Mouse (Mus musculus) hindbrain, embryonic 10.5 days (tissue): ENCODE data around the gene Ifnar2. TPM values are rescaled to one million over a fixed set of nuclear protein-coding genes. Genes with fewer than 3 reads are reported as not detected.
A peak's percentile ranks its signal among the peaks of the same experiment; 100 is the strongest.

Source experiments
- DNase-seq: peaks from one replicate; pipeline ENCODE4 v3.0.0-alpha.2; 2017; ENCODE audit warnings: low spot score
- H3K27ac ChIP-seq: fragments of 300-500 bp; sonication (generic); 2 replicates; pipeline ENCODE4 v1.5.1; 2016; ENCODE audit warnings: mild to moderate bottlenecking, moderate library complexity
- H3K27me3 ChIP-seq: fragments of 300-500 bp; sonication (generic); 2 replicates; pipeline ENCODE4 v1.6.1; 2016; ENCODE audit warnings: mild to moderate bottlenecking; ENCODE audit not compliant: poor library complexity, insufficient read depth, severe bottlenecking
- H3K36me3 ChIP-seq: fragments of 300-500 bp; sonication (generic); 2 replicates; pipeline ENCODE4 v1.6.1; 2016; ENCODE audit warnings: mild to moderate bottlenecking, moderate library complexity
- H3K4me1 ChIP-seq: fragments of 300-500 bp; sonication (generic); replicated peaks from 2 replicates; pipeline ENCODE4 v1.6.1; 2016; ENCODE audit warnings: mild to moderate bottlenecking
- H3K4me3 ChIP-seq: fragments of 300-500 bp; sonication (generic); 2 replicates; pipeline ENCODE4 v1.5.1; 2016; ENCODE audit warnings: mild to moderate bottlenecking, moderate library complexity
- H3K9me3 ChIP-seq: fragments of 300-500 bp; sonication (generic); 2 replicates; pipeline ENCODE4 v1.6.1; 2016; ENCODE audit warnings: mild to moderate bottlenecking, moderate library complexity
- WGBS: fragments of 180-500 bp; shearing (Covaris S2); methylation state at CpG from one replicate; pipeline ENCODE4 v1.1.7; 2016; 5-methylcytosine and 5-hydroxymethylcytosine counted together
- polyA plus RNA-seq: library from polyadenylated mRNA; unstranded; fragments of >200 nt; fragmentation: Nextera tagmentation; extraction: Ambion mirVana; gene quantifications from 2 replicates; pipeline ENCODE4 v1.2.1, GENCODE M21; 2016

Gene Ifnar2
- polyA plus RNA-seq, 1 experiment from 2014 or later: 29.3 TPM

- DNase-seq: no peak
- 77% methylated on average over 12 of the region's 12 CpGs for WGBS
- Histone ChIP-seq H3K4me1 (peaks cover 10% of the 10 kb centered on the region; the same call in 1 of the 2 replicates), H3K36me3 (no peaks in the 10 kb centered on the region), H3K9me3 (no peaks in the 10 kb centered on the region), H3K27me3 (peaks cover 2% of the 10 kb centered on the region; the same call in 1 of the 2 replicates), H3K4me3 (no peak overlapping the region), H3K27ac (no peak overlapping the region)
Observed at GRCm38 (mm10) chr16:91362616-91363272, 9.8 kb upstream of the Ifnar2 start.

DNA sequence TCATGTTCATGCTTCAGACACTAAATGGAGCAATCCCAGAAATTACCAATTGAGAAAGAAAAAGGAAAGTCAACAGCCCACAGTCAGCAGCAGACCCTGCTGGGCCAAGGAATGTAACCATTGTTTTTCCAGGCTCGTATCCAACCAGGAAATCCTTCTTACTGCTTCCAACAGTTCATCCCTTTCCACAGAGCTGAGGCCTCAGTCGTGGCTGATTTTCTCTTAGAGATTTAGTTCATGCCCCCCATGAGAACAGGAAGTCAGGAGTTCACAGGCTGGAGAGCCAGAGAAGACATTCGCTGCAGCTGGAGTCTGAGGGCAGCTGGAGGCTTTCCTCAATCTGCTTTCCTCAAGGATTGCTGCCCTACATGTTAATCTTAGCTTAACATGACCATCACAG is 9.1 kb upstream of the Ifnar2 start:
- no peak for DNase-seq
- H3K27ac ChIP-seq: no peak overlapping the region
- no peaks in the 10 kb centered on the region for H3K9me3 ChIP-seq
- H3K36me3 ChIP-seq: no peaks in the 10 kb centered on the region
- peaks cover 10% of the 10 kb centered on the region; the same call in 1 of the 2 replicates for H3K4me1 ChIP-seq
- WGBS: 36% methylated on average over 3 of the region's 3 CpGs
- no peak overlapping the region for H3K4me3 ChIP-seq
- H3K27me3 ChIP-seq: no peaks in the 10 kb centered on the region

GRCm38 (mm10) chr16:91366567-91366966 is 6.0 kb upstream of the Ifnar2 start:
- no peak overlapping the region for H3K4me3 ChIP-seq
- no peak overlapping the region for H3K27ac ChIP-seq
- H3K36me3 ChIP-seq: no peaks in the 10 kb centered on the region
- H3K4me1 ChIP-seq: peaks cover 10% of the 10 kb centered on the region; the same call in 1 of the 2 replicates
- H3K9me3 ChIP-seq: no peaks in the 10 kb centered on the region
- no peaks in the 10 kb centered on the region for H3K27me3 ChIP-seq
- no peak for DNase-seq

- H3K4me1 ChIP-seq: peaks cover 9% of the 10 kb centered on the region; the same call in 1 of the 2 replicates
- no peaks in the 10 kb centered on the region for H3K9me3 ChIP-seq
- H3K27ac ChIP-seq: no peak overlapping the region
- no peak for DNase-seq
- H3K4me3 ChIP-seq: no peak overlapping the region
- WGBS: 93% methylated on average over 2 of the region's 2 CpGs
- no peaks in the 10 kb centered on the region for H3K27me3 ChIP-seq
- no peaks in the 10 kb centered on the region for H3K36me3 ChIP-seq
Observed at GRCm38 (mm10) chr16:91367066-91367465, 5.5 kb upstream of the Ifnar2 start.

DNA sequence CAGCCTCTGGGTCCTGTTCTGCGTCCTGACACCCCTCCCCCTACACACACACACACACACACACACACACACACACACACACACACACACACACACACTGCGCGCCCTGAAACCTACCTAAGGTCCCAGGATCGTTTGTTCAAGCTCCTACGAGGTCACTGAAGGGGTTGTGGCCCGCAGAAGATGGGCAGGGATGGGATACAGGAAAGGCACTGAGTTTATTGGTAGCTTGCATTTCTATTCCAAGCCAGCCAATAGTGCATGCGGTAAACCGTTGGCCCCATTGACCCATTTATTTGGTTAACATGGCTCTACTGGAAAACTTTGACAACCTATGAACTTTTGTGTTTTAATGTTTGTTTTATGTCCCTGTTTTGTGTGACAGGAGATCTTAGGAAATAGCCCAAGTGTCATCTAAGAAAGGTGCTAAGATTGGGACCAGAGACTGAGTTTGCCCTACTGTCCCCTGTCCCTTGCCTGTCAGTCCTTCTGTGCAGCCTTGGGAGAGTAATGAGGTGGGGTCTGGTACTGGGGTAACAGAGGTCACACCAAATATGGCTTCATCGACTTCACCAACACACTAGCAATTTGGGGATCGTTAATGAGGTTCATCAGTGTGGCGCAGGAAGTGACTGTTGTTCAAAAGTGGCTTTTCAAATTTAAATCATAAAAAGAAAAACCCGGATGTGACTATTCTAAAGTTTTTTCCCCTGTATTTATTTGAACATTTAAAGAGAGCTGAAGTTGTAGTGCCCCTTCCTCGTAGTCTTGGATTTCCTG is 1.1 kb downstream of the Ifnar2 start:
- no peaks in the 10 kb centered on the region for H3K9me3 ChIP-seq
- H3K4me1 ChIP-seq: peaks cover 19% of the 10 kb centered on the region
- DNase-seq: no peak
- H3K27ac ChIP-seq: peak overlapping the region; percentile 98
- peaks cover 19% of the 10 kb centered on the region; the same call in 1 of the 2 replicates for H3K36me3 ChIP-seq
- peak overlapping the region; percentile 91 for H3K4me3 ChIP-seq
- WGBS: 43% methylated on average over 13 of the region's 13 CpGs
- H3K27me3 ChIP-seq: no peaks in the 10 kb centered on the region

GRCm38 (mm10) chr16:91374253-91374634 is 1.7 kb downstream of the Ifnar2 start:
- no peak for DNase-seq
- Histone ChIP-seq H3K9me3 (no peaks in the 10 kb centered on the region), H3K4me3 (peak overlapping the region; percentile 91; the same call in 1 of the 2 replicates), H3K4me1 (peaks cover 25% of the 10 kb centered on the region), H3K36me3 (peaks cover 19% of the 10 kb centered on the region; the same call in 1 of the 2 replicates), H3K27ac (no peak overlapping the region), H3K27me3 (no peaks in the 10 kb centered on the region)
- 94% methylated on average over 3 of the region's 3 CpGs for WGBS

GRCm38 (mm10) chr16:91376701-91377100 is 4.1 kb downstream of the Ifnar2 start:
- H3K4me3 ChIP-seq: no peak overlapping the region
- peaks cover 19% of the 10 kb centered on the region for H3K36me3 ChIP-seq
- peaks cover 27% of the 10 kb centered on the region for H3K4me1 ChIP-seq
- H3K9me3 ChIP-seq: no peaks in the 10 kb centered on the region
- no peaks in the 10 kb centered on the region for H3K27me3 ChIP-seq
- DNase-seq: no peak
- WGBS: 96% methylated on average over 10 of the region's 10 CpGs
- no peak overlapping the region for H3K27ac ChIP-seq

GRCm38 (mm10) chr16:91378431-91378986 is 5.9 kb downstream of the Ifnar2 start:
- Histone ChIP-seq H3K36me3 (peaks cover 19% of the 10 kb centered on the region), H3K4me1 (peaks cover 17% of the 10 kb centered on the region), H3K27me3 (no peaks in the 10 kb centered on the region), H3K9me3 (no peaks in the 10 kb centered on the region), H3K27ac (peak overlapping the region; percentile 54), H3K4me3 (no peak overlapping the region)
- WGBS: 47% methylated on average over 17 of the region's 17 CpGs
- no peak for DNase-seq

- no peak overlapping the region for H3K4me3 ChIP-seq
- H3K9me3 ChIP-seq: no peaks in the 10 kb centered on the region
- 30% methylated on average over 9 of the region's 9 CpGs for WGBS
- H3K27me3 ChIP-seq: no peaks in the 10 kb centered on the region
- peak; percentile 12 for DNase-seq
- peaks cover 24% of the 10 kb centered on the region for H3K36me3 ChIP-seq
- H3K4me1 ChIP-seq: peaks cover 12% of the 10 kb centered on the region
- H3K27ac ChIP-seq: peak overlapping the region; percentile 54
Observed at GRCm38 (mm10) chr16:91378991-91379390, 6.4 kb downstream of the Ifnar2 start.

GRCm38 (mm10) chr16:91379412-91379811 is 6.8 kb downstream of the Ifnar2 start:
- no peaks in the 10 kb centered on the region for H3K27me3 ChIP-seq
- peaks cover 9% of the 10 kb centered on the region for H3K4me1 ChIP-seq
- no peak overlapping the region for H3K4me3 ChIP-seq
- no peaks in the 10 kb centered on the region for H3K9me3 ChIP-seq
- 61% methylated on average over 3 of the region's 3 CpGs for WGBS
- H3K36me3 ChIP-seq: peaks cover 27% of the 10 kb centered on the region
- no peak for DNase-seq
- peak overlapping the region; percentile 54 for H3K27ac ChIP-seq

GRCm38 (mm10) chr16:91380151-91380550 is 7.6 kb downstream of the Ifnar2 start:
- Histone ChIP-seq H3K36me3 (peaks cover 31% of the 10 kb centered on the region), H3K27ac (no peak overlapping the region), H3K4me1 (peaks cover 9% of the 10 kb centered on the region), H3K27me3 (no peaks in the 10 kb centered on the region), H3K9me3 (no peaks in the 10 kb centered on the region), H3K4me3 (no peak overlapping the region)
- no peak for DNase-seq
- WGBS: 87% methylated on average over 5 of the region's 5 CpGs

GRCm38 (mm10) chr16:91381606-91382005 is 9.0 kb downstream of the Ifnar2 start:
- no peak overlapping the region for H3K27ac ChIP-seq
- WGBS: 85% methylated on average over 4 of the region's 4 CpGs
- H3K4me1 ChIP-seq: peaks cover 9% of the 10 kb centered on the region
- no peaks in the 10 kb centered on the region for H3K27me3 ChIP-seq
- peaks cover 29% of the 10 kb centered on the region for H3K36me3 ChIP-seq
- H3K9me3 ChIP-seq: no peaks in the 10 kb centered on the region
- no peak for DNase-seq
- no peak overlapping the region for H3K4me3 ChIP-seq

GRCm38 (mm10) chr16:91382261-91382790 is 9.7 kb downstream of the Ifnar2 start:
- Histone ChIP-seq H3K4me3 (no peak overlapping the region), H3K36me3 (peaks cover 33% of the 10 kb centered on the region), H3K4me1 (peaks cover 9% of the 10 kb centered on the region), H3K9me3 (no peaks in the 10 kb centered on the region), H3K27ac (no peak overlapping the region), H3K27me3 (no peaks in the 10 kb centered on the region)
- no peak for DNase-seq
- WGBS: 90% methylated on average over 9 of the region's 9 CpGs
